Mouse (Mus musculus) embryonic facial prominence, embryonic 13.5 days (tissue): ENCODE measurements around the gene Mapkbp1. TPM values are rescaled to one million over a fixed set of nuclear protein-coding genes. Genes with fewer than 3 reads are reported as not detected.

Experiments used
- ATAC-seq: fragments of 200-750 bp; cut with Nextera tagmentation; 2 replicates; pipeline ENCODE4 v1.8.0; 2017; ENCODE audit warnings: low read depth; ENCODE audit not compliant: insufficient number of reproducible peaks, insufficient read depth, low FRiP score, low TSS enrichment
- H3K27ac ChIP-seq: fragments of 300-500 bp; sonication (generic); 2 replicates; pipeline ENCODE4 v1.5.1; 2015; ENCODE audit warnings: moderate library complexity, mild to moderate bottlenecking, inconsistent platforms
- H3K27me3 ChIP-seq: fragments of 300-500 bp; sonication (generic); 2 replicates; pipeline ENCODE4 v1.6.1; 2015; ENCODE audit warnings: mild to moderate bottlenecking, inconsistent platforms
- H3K36me3 ChIP-seq: fragments of 300-500 bp; sonication (generic); 2 replicates; pipeline ENCODE4 v1.6.1; 2015; ENCODE audit warnings: mild to moderate bottlenecking, inconsistent platforms
- H3K4me1 ChIP-seq: fragments of 300-500 bp; sonication (generic); 2 replicates; pipeline ENCODE4 v1.6.1; 2015; ENCODE audit warnings: inconsistent platforms
- H3K4me2 ChIP-seq: fragments of 300-500 bp; sonication (generic); 2 replicates; pipeline ENCODE4 v1.6.1; 2015; ENCODE audit warnings: moderate library complexity, mild to moderate bottlenecking, inconsistent platforms
- H3K4me3 ChIP-seq: fragments of 300-500 bp; sonication (generic); 2 replicates; pipeline ENCODE4 v1.5.1; 2015; ENCODE audit warnings: mild to moderate bottlenecking, inconsistent platforms
- H3K9ac ChIP-seq: fragments of 300-500 bp; sonication (generic); 2 replicates; pipeline ENCODE4 v1.6.1; 2015; ENCODE audit warnings: mild to moderate bottlenecking, inconsistent platforms
- H3K9me3 ChIP-seq: fragments of 300-500 bp; sonication (generic); 2 replicates; pipeline ENCODE4 v1.6.1; 2016; ENCODE audit warnings: inconsistent platforms
- WGBS: fragments of 180-500 bp; shearing (Covaris S2); methylation state at CpG from one replicate; pipeline ENCODE4 v1.1.7; 2015; ENCODE audit warnings: mixed read lengths; 5-methylcytosine and 5-hydroxymethylcytosine counted together
- polyA plus RNA-seq: library from polyadenylated mRNA; unstranded; fragments of >200 nt; fragmentation: Nextera tagmentation; extraction: Ambion mirVana; gene quantifications from 2 replicates; pipeline ENCODE4 v1.2.1, GENCODE M21; 2015

Mapkbp1 gene
- polyA plus RNA-seq, 1 experiment from 2014 or later = 5.7 TPM

- Histone ChIP-seq H3K9ac (no peak overlapping the region), H3K4me2 (no peak overlapping the region), H3K4me1 (no peaks in the 10 kb centered on the region), H3K27ac (no peak overlapping the region), H3K9me3 (no peaks in the 10 kb centered on the region), H3K4me3 (no peak overlapping the region), H3K27me3 (no peaks in the 10 kb centered on the region), H3K36me3 (peaks cover 44% of the 10 kb centered on the region)
- 79% methylated on average over 8 of the region's 8 CpGs for WGBS
- ATAC-seq = no peak
Measured at GRCm38 (mm10) chr2:120011462-120012200, 39.1 kb downstream of the Mapkbp1 start.

- no peaks in the 10 kb centered on the region for H3K9me3 ChIP-seq
- peaks cover 50% of the 10 kb centered on the region for H3K36me3 ChIP-seq
- ATAC-seq = no peak
- no peak overlapping the region for H3K4me3 ChIP-seq
- H3K4me2 ChIP-seq = no peak overlapping the region
- no peak overlapping the region for H3K27ac ChIP-seq
- no peak overlapping the region for H3K9ac ChIP-seq
- 86% methylated on average over 13 of the region's 13 CpGs for WGBS
- H3K27me3 ChIP-seq = no peaks in the 10 kb centered on the region
- no peaks in the 10 kb centered on the region for H3K4me1 ChIP-seq
Measured at GRCm38 (mm10) chr2:120012924-120013323, 40.4 kb downstream of the Mapkbp1 start.

GRCm38 (mm10) chr2:120013831-120014486, 41.5 kb downstream of the Mapkbp1 start:
- Histone ChIP-seq H3K27ac (no peak overlapping the region), H3K36me3 (peaks cover 57% of the 10 kb centered on the region)
- WGBS = 90% methylated on average over 2 of the region's 2 CpGs

GRCm38 (mm10) chr2:120015882-120016281, 43.4 kb downstream of the Mapkbp1 start:
- no peaks in the 10 kb centered on the region for H3K4me1 ChIP-seq
- ATAC-seq = no peak
- no peak overlapping the region for H3K4me3 ChIP-seq
- no peak overlapping the region for H3K9ac ChIP-seq
- H3K9me3 ChIP-seq = no peaks in the 10 kb centered on the region
- WGBS = 93% methylated on average over 4 of the region's 4 CpGs
- no peaks in the 10 kb centered on the region for H3K27me3 ChIP-seq
- H3K4me2 ChIP-seq = no peak overlapping the region
- no peak overlapping the region for H3K27ac ChIP-seq
- H3K36me3 ChIP-seq = peaks cover 77% of the 10 kb centered on the region

More at GRCm38 (mm10) chr2:120013831-120014486, 41.5 kb downstream of the Mapkbp1 start:
- Histone ChIP-seq H3K9me3 (no peaks in the 10 kb centered on the region), H3K4me3 (no peak overlapping the region), H3K9ac (no peak overlapping the region), H3K4me1 (no peaks in the 10 kb centered on the region), H3K4me2 (no peak overlapping the region), H3K27me3 (no peaks in the 10 kb centered on the region)
- ATAC-seq = no peak

- 93% methylated on average over 12 of the region's 12 CpGs for WGBS
- Histone ChIP-seq H3K36me3 (peaks cover 91% of the 10 kb centered on the region), H3K4me3 (no peak overlapping the region), H3K9me3 (no peaks in the 10 kb centered on the region), H3K4me1 (no peaks in the 10 kb centered on the region), H3K27ac (no peak overlapping the region), H3K4me2 (no peak overlapping the region), H3K27me3 (no peaks in the 10 kb centered on the region), H3K9ac (no peak overlapping the region)
- no peak for ATAC-seq
Measured at GRCm38 (mm10) chr2:120017599-120017998, 45.1 kb downstream of the Mapkbp1 start.

- no peaks in the 10 kb centered on the region for H3K9me3 ChIP-seq
- no peak overlapping the region for H3K9ac ChIP-seq
- H3K4me1 ChIP-seq = peaks cover 15% of the 10 kb centered on the region
- no peak overlapping the region for H3K4me2 ChIP-seq
- WGBS = 93% methylated on average over 5 of the region's 5 CpGs
- ATAC-seq = no peak
- H3K27me3 ChIP-seq = no peaks in the 10 kb centered on the region
- H3K36me3 ChIP-seq = peaks cover 66% of the 10 kb centered on the region
- H3K4me3 ChIP-seq = no peak overlapping the region
- no peak overlapping the region for H3K27ac ChIP-seq
Measured at GRCm38 (mm10) chr2:120024337-120024736, 51.8 kb downstream of the Mapkbp1 start.

GRCm38 (mm10) chr2:120026984-120027949, 54.8 kb downstream of the Mapkbp1 start, which contains the start of the genes Jmjd7 and Gm28042:
Gene Jmjd7, plus strand, starts transcription at chr2:120027483.
Gene Gm28042, plus strand, starts transcription at chr2:120027493.
- Histone ChIP-seq H3K36me3 (peaks cover 65% of the 10 kb centered on the region), H3K4me1 (peaks cover 15% of the 10 kb centered on the region), H3K9me3 (no peaks in the 10 kb centered on the region), H3K9ac (peak within 1 kb of the TSS; percentile 95), H3K27me3 (no peaks in the 10 kb centered on the region), H3K27ac (peak within 1 kb of the TSS; percentile 92), H3K4me2 (peak within 1 kb of the TSS; percentile 75), H3K4me3 (peak within 1 kb of the TSS; percentile 72)
- WGBS = 4% methylated on average over 50 of the region's 50 CpGs
- ATAC-seq = peak; percentile 81

GRCm38 (mm10) chr2:120027950-120028331, 55.4 kb downstream of the Mapkbp1 start:
- Histone ChIP-seq H3K9me3 (no peaks in the 10 kb centered on the region), H3K4me2 (peak overlapping the region; percentile 75), H3K4me1 (peaks cover 15% of the 10 kb centered on the region), H3K4me3 (peak overlapping the region; percentile 72), H3K27ac (peak overlapping the region; percentile 92), H3K27me3 (no peaks in the 10 kb centered on the region), H3K36me3 (peaks cover 65% of the 10 kb centered on the region), H3K9ac (peak overlapping the region; percentile 95)
- ATAC-seq = no peak
- WGBS = 44% methylated on average over 3 of the region's 3 CpGs

- no peak for ATAC-seq
- H3K36me3 ChIP-seq = peaks cover 65% of the 10 kb centered on the region
- no peak overlapping the region for H3K4me2 ChIP-seq
- H3K27ac ChIP-seq = no peak overlapping the region
- no peak overlapping the region for H3K9ac ChIP-seq
- no peaks in the 10 kb centered on the region for H3K9me3 ChIP-seq
- peaks cover 15% of the 10 kb centered on the region for H3K4me1 ChIP-seq
- H3K4me3 ChIP-seq = no peak overlapping the region
- no peaks in the 10 kb centered on the region for H3K27me3 ChIP-seq
- 93% methylated on average over 8 of the region's 8 CpGs for WGBS
Measured at GRCm38 (mm10) chr2:120030380-120030779, 57.9 kb downstream of the Mapkbp1 start.

- 82% methylated on average over 12 of the region's 12 CpGs for WGBS
Measured at GRCm38 (mm10) chr2:120032726-120033467, 60.4 kb downstream of the Mapkbp1 start, which contains the start of gene Pla2g4b. Gene Pla2g4b, plus strand, starts transcription at chr2:120033417.

More at GRCm38 (mm10) chr2:120032726-120033467, 60.4 kb downstream of the Mapkbp1 start, which contains the start of gene Pla2g4b:
- Histone ChIP-seq H3K36me3 (peaks cover 86% of the 10 kb centered on the region), H3K9ac (no peak within 1 kb of the TSS), H3K27me3 (no peaks in the 10 kb centered on the region), H3K4me2 (no peak within 1 kb of the TSS), H3K27ac (no peak within 1 kb of the TSS), H3K4me3 (no peak within 1 kb of the TSS), H3K9me3 (no peaks in the 10 kb centered on the region), H3K4me1 (peaks cover 8% of the 10 kb centered on the region)
- no peak for ATAC-seq
